Mouse (Mus musculus): ENCODE results near the gene Gpsm2. TPM values are rescaled to one million over a fixed set of nuclear protein-coding genes. Genes with fewer than 3 reads are reported as not detected.

The Gpsm2 gene
- polyA plus RNA-seq, 1 experiment from 2014 or later, result 99.1 TPM

DNA sequence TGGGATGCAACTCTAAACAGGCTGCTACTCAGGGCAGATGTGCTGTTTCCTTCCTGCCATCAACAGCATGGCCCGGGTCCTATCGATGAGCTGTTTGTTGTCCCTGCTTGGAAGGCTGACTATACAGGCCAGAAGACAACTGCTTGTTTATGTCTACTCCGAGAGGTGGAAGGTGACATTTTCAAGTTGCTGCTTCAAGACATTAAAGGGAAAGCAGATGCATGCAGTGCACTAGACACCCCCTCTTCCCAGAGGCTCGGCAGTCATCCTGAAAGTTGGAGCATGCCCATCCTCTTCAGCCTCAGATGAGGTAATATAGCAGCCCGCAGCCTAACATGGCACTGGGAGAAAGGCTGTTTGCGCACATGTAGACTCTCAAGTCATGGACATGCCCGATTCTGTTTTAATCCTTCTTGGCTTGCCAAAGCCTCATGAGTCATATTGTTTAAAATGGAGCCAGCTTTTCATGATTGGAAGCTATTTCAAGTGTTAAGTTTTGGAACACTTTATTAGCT, 40.5 kb upstream of the Gpsm2 start:
- no peak overlapping the region for H3K4me3 ChIP-seq (ENCODE audit: low read depth, low read length)
- no peak overlapping the region for H3K9ac ChIP-seq (replicated peaks; ENCODE audit: low read length)
- H3K9me3 ChIP-seq (replicated peaks; ENCODE audit: control insufficient read depth, low read length), result no peaks in the 10 kb centered on the region
- H3K27ac ChIP-seq (replicated peaks; ENCODE audit: low read depth, low read length), result no peak overlapping the region
- DNase-seq (ENCODE audit: low spot score), result no peak
- no peaks in the 10 kb centered on the region for H3K27me3 ChIP-seq (ENCODE audit: control insufficient read depth, insufficient read depth, low read length)
- whole genome bisulfite sequencing, result 84% methylated on average over 7 of the region's 7 CpGs
- H3K36me3 ChIP-seq (replicated peaks; ENCODE audit: control insufficient read depth, insufficient read depth, low read depth, low read length), result no peaks in the 10 kb centered on the region
- ATAC-seq (replicated peaks; ENCODE audit: insufficient number of reproducible peaks, low FRiP score, low TSS enrichment, low read depth), result no peak
- no peaks in the 10 kb centered on the region for H3K4me1 ChIP-seq (ENCODE audit: control insufficient read depth, insufficient read depth, low read length)
- H3K4me2 ChIP-seq (ENCODE audit: low read depth, low read length), result no peak overlapping the region

GRCm38 (mm10) chr3:108759566-108760420, 37.7 kb upstream of the Gpsm2 start:
- no peaks in the 10 kb centered on the region for H3K27me3 ChIP-seq (ENCODE audit: control insufficient read depth, insufficient read depth, low read length)
- no peak for ATAC-seq (replicated peaks; ENCODE audit: insufficient number of reproducible peaks, low FRiP score, low TSS enrichment, low read depth)

GRCm38 (mm10) chr3:108757570-108757969, 35.5 kb upstream of the Gpsm2 start:
- no peak overlapping the region for H3K9ac ChIP-seq (replicated peaks; ENCODE audit: low read length)
- no peak overlapping the region for H3K4me2 ChIP-seq (ENCODE audit: low read depth, low read length)
- H3K9me3 ChIP-seq (replicated peaks; ENCODE audit: control insufficient read depth, low read length), result no peaks in the 10 kb centered on the region
- DNase-seq (ENCODE audit: low spot score) (no peak), ATAC-seq (replicated peaks; ENCODE audit: insufficient number of reproducible peaks, low FRiP score, low TSS enrichment, low read depth) (no peak)
- no peaks in the 10 kb centered on the region for H3K4me1 ChIP-seq (ENCODE audit: control insufficient read depth, insufficient read depth, low read length)
- H3K36me3 ChIP-seq (replicated peaks; ENCODE audit: control insufficient read depth, insufficient read depth, low read depth, low read length), result no peaks in the 10 kb centered on the region
- H3K27me3 ChIP-seq (ENCODE audit: control insufficient read depth, insufficient read depth, low read length), result no peaks in the 10 kb centered on the region
- H3K4me3 ChIP-seq (ENCODE audit: low read depth, low read length), result no peak overlapping the region
- H3K27ac ChIP-seq (replicated peaks; ENCODE audit: low read depth, low read length), result no peak overlapping the region
- WGBS, result 84% methylated on average over 9 of the region's 9 CpGs

More at GRCm38 (mm10) chr3:108759566-108760420, 37.7 kb upstream of the Gpsm2 start:
- WGBS, result 75% methylated on average over 11 of the region's 11 CpGs
- DNase-seq (ENCODE audit: low spot score), result no peak
- Histone ChIP-seq H3K27ac (replicated peaks; ENCODE audit: low read depth, low read length) (no peak overlapping the region), H3K4me3 (ENCODE audit: low read depth, low read length) (no peak overlapping the region), H3K4me1 (ENCODE audit: control insufficient read depth, insufficient read depth, low read length) (no peaks in the 10 kb centered on the region), H3K9ac (replicated peaks; ENCODE audit: low read length) (no peak overlapping the region), H3K36me3 (replicated peaks; ENCODE audit: control insufficient read depth, insufficient read depth, low read depth, low read length) (no peaks in the 10 kb centered on the region), H3K4me2 (ENCODE audit: low read depth, low read length) (no peak overlapping the region), H3K9me3 (replicated peaks; ENCODE audit: control insufficient read depth, low read length) (no peaks in the 10 kb centered on the region)

DNA sequence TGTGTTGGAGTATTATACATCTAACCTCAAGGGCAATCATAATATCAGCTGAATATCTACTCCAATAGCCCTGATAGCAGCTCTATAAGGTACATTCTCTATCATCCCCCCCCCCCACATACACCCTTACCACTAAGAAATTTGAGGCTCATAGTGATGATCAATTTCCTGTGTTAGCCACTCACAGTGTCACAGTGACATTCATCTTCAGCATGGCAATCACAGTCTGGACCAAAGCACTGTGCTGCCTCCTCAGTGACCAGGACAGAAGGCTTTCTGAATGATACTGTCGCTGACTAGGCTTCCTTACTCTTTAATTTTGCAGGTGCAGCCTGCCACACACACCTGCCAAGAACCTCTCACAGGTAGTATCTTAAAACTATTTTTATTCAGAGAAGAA, 34.0 kb upstream of the Gpsm2 start:
- 73% methylated on average over 1 of the region's 1 CpGs for WGBS
- Histone ChIP-seq H3K4me2 (ENCODE audit: low read depth, low read length) (no peak overlapping the region), H3K27me3 (ENCODE audit: control insufficient read depth, insufficient read depth, low read length) (no peaks in the 10 kb centered on the region), H3K4me1 (ENCODE audit: control insufficient read depth, insufficient read depth, low read length) (no peaks in the 10 kb centered on the region), H3K4me3 (ENCODE audit: low read depth, low read length) (no peak overlapping the region), H3K27ac (replicated peaks; ENCODE audit: low read depth, low read length) (no peak overlapping the region), H3K9ac (replicated peaks; ENCODE audit: low read length) (no peak overlapping the region), H3K9me3 (replicated peaks; ENCODE audit: control insufficient read depth, low read length) (no peaks in the 10 kb centered on the region), H3K36me3 (replicated peaks; ENCODE audit: control insufficient read depth, insufficient read depth, low read depth, low read length) (no peaks in the 10 kb centered on the region)
- ATAC-seq (replicated peaks; ENCODE audit: insufficient number of reproducible peaks, low FRiP score, low TSS enrichment, low read depth) (no peak), DNase-seq (ENCODE audit: low spot score) (no peak)

- ATAC-seq (replicated peaks; ENCODE audit: insufficient number of reproducible peaks, low FRiP score, low TSS enrichment, low read depth), result no peak
- Histone ChIP-seq H3K27ac (replicated peaks; ENCODE audit: low read depth, low read length) (no peak overlapping the region), H3K9ac (replicated peaks; ENCODE audit: low read length) (no peak overlapping the region), H3K4me3 (ENCODE audit: low read depth, low read length) (no peak overlapping the region), H3K4me2 (ENCODE audit: low read depth, low read length) (no peak overlapping the region), H3K9me3 (replicated peaks; ENCODE audit: control insufficient read depth, low read length) (no peaks in the 10 kb centered on the region), H3K36me3 (replicated peaks; ENCODE audit: control insufficient read depth, insufficient read depth, low read depth, low read length) (no peaks in the 10 kb centered on the region), H3K27me3 (ENCODE audit: control insufficient read depth, insufficient read depth, low read length) (no peaks in the 10 kb centered on the region), H3K4me1 (ENCODE audit: control insufficient read depth, insufficient read depth, low read length) (no peaks in the 10 kb centered on the region)
- no peak for DNase-seq (ENCODE audit: low spot score)
- 85% methylated on average over 2 of the region's 2 CpGs for WGBS
Observed at GRCm38 (mm10) chr3:108755542-108755941, 33.4 kb upstream of the Gpsm2 start.

GRCm38 (mm10) chr3:108754541-108754940, 32.4 kb upstream of the Gpsm2 start:
- Histone ChIP-seq H3K36me3 (replicated peaks; ENCODE audit: control insufficient read depth, insufficient read depth, low read depth, low read length) (no peaks in the 10 kb centered on the region), H3K9ac (replicated peaks; ENCODE audit: low read length) (no peak overlapping the region), H3K9me3 (replicated peaks; ENCODE audit: control insufficient read depth, low read length) (no peaks in the 10 kb centered on the region), H3K4me1 (ENCODE audit: control insufficient read depth, insufficient read depth, low read length) (no peaks in the 10 kb centered on the region), H3K4me3 (ENCODE audit: low read depth, low read length) (no peak overlapping the region), H3K27me3 (ENCODE audit: control insufficient read depth, insufficient read depth, low read length) (no peaks in the 10 kb centered on the region), H3K27ac (replicated peaks; ENCODE audit: low read depth, low read length) (no peak overlapping the region), H3K4me2 (ENCODE audit: low read depth, low read length) (no peak overlapping the region)
- 92% methylated on average over 1 of the region's 1 CpGs for whole genome bisulfite sequencing
- ATAC-seq (replicated peaks; ENCODE audit: insufficient number of reproducible peaks, low FRiP score, low TSS enrichment, low read depth), result no peak
- no peak for DNase-seq (ENCODE audit: low spot score)

DNA sequence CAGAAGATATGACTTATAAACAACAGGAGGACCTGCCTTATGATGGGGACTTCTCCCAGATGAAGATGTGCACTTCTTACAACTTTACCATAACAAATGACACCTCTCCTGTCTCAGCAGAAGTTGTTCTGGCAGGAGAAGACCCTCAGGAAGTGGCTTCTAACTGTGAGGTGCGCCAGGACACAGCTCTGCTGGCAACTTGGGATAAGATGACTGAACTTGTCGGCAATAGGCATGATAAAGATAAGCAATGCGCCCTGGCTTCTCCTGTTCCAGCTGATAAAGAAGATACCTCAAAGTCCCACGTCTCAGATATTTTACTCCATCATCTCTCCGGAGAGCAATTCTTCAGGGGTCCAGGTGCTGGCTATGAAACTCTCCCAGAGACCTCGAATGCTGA, 29.6 kb upstream of the Gpsm2 start:
- WGBS, result 88% methylated on average over 6 of the region's 6 CpGs
- Histone ChIP-seq H3K4me1 (ENCODE audit: control insufficient read depth, insufficient read depth, low read length) (no peaks in the 10 kb centered on the region), H3K9ac (replicated peaks; ENCODE audit: low read length) (no peak overlapping the region), H3K4me3 (ENCODE audit: low read depth, low read length) (no peak overlapping the region), H3K36me3 (replicated peaks; ENCODE audit: control insufficient read depth, insufficient read depth, low read depth, low read length) (no peaks in the 10 kb centered on the region), H3K27me3 (ENCODE audit: control insufficient read depth, insufficient read depth, low read length) (no peaks in the 10 kb centered on the region), H3K9me3 (replicated peaks; ENCODE audit: control insufficient read depth, low read length) (no peaks in the 10 kb centered on the region), H3K4me2 (ENCODE audit: low read depth, low read length) (no peak overlapping the region), H3K27ac (replicated peaks; ENCODE audit: low read depth, low read length) (no peak overlapping the region)
- DNase-seq (ENCODE audit: low spot score) (no peak), ATAC-seq (replicated peaks; ENCODE audit: insufficient number of reproducible peaks, low FRiP score, low TSS enrichment, low read depth) (no peak)

DNA sequence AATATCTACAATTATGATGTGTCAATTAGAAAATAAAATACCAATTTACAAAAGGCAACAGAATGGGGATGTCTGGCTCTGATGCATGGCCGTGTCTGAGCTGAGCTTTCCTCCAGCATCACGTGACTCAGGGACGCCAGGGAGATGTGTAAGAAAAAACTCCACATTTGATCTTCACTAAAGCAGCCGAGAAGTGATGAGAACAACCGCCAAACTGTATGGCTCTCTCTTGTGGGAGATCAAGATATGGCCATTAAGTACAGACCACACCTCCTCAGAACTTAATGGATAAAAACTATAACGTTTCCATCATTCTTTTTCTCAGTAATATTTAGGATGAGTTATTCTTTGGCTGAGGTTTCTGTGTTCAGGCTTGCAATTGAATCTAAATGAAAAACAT, 29.0 kb upstream of the Gpsm2 start:
- ATAC-seq (replicated peaks; ENCODE audit: insufficient number of reproducible peaks, low FRiP score, low TSS enrichment, low read depth), result no peak; the same call in 1 of the 2 replicates
- Histone ChIP-seq H3K4me2 (ENCODE audit: low read depth, low read length) (no peak overlapping the region), H3K27ac (replicated peaks; ENCODE audit: low read depth, low read length) (no peak overlapping the region), H3K36me3 (replicated peaks; ENCODE audit: control insufficient read depth, insufficient read depth, low read depth, low read length) (no peaks in the 10 kb centered on the region), H3K27me3 (ENCODE audit: control insufficient read depth, insufficient read depth, low read length) (no peaks in the 10 kb centered on the region), H3K9ac (replicated peaks; ENCODE audit: low read length) (no peak overlapping the region), H3K4me1 (ENCODE audit: control insufficient read depth, insufficient read depth, low read length) (no peaks in the 10 kb centered on the region), H3K4me3 (ENCODE audit: low read depth, low read length) (no peak overlapping the region), H3K9me3 (replicated peaks; ENCODE audit: control insufficient read depth, low read length) (no peaks in the 10 kb centered on the region)
- WGBS, result 40% methylated on average over 6 of the region's 6 CpGs
- DNase-seq (ENCODE audit: low spot score), result peak; percentile 54
